Mouse (Mus musculus): ENCODE measurements around the gene Tmigd3. TPM values are rescaled to one million over a fixed set of nuclear protein-coding genes. Genes with fewer than 3 reads are reported as not detected.

Tmigd3 gene
- polyA plus RNA-seq, 1 experiment, result not detected

GRCm38 (mm10) chr3:105936111-105936510 is 65.4 kb downstream of the Tmigd3 start:
- H3K79me2 ChIP-seq (ENCODE audit: control insufficient read depth, insufficient read depth), result no peaks in the 10 kb centered on the region
- no peak for TF ChIP-seq FOSL1 (IDR thresholded peaks at IDR 0.05; ENCODE audit: insufficient read depth, low read length, poor library complexity, severe bottlenecking)
- TF ChIP-seq MAX (IDR thresholded peaks at IDR 0.05), result no peak
- no peak for TF ChIP-seq USF1 (IDR thresholded peaks at IDR 0.05; ENCODE audit: low read depth)
- TF ChIP-seq MYOD1 (IDR thresholded peaks at IDR 0.05; ENCODE audit: control insufficient read depth, insufficient read length, low read depth), result no peak
- TF ChIP-seq MYOG (IDR thresholded peaks at IDR 0.05; ENCODE audit: control insufficient read depth, extremely low read depth, insufficient read length), result no peak
- no peak for TF ChIP-seq CEBPB (IDR thresholded peaks at IDR 0.05; ENCODE audit: low read depth)
- no peak for TF ChIP-seq CTCF (IDR thresholded peaks at IDR 0.05; ENCODE audit: control insufficient read depth, insufficient read depth, insufficient read length)
- no peak overlapping the region for H3ac ChIP-seq (ENCODE audit: control insufficient read depth, insufficient read length, low read depth)
- peaks cover 33% of the 10 kb centered on the region for H3K36me3 ChIP-seq (ENCODE audit: control insufficient read depth, insufficient read depth)
- H3K4me3 ChIP-seq (ENCODE audit: insufficient read depth, poor library complexity, severe bottlenecking), result no peak overlapping the region
- H3K79me3 ChIP-seq (ENCODE audit: low read depth), result no peaks in the 10 kb centered on the region
- no peaks in the 10 kb centered on the region for H3K27me3 ChIP-seq (ENCODE audit: control insufficient read depth, insufficient read depth, insufficient read length)

- Histone ChIP-seq H3K79me3 (ENCODE audit: low read depth) (peaks cover 26% of the 10 kb centered on the region), H3K27me3 (ENCODE audit: control insufficient read depth, insufficient read depth, insufficient read length) (no peaks in the 10 kb centered on the region), H3K79me2 (ENCODE audit: control insufficient read depth, insufficient read depth) (peaks cover 62% of the 10 kb centered on the region), H3K36me3 (ENCODE audit: control insufficient read depth, insufficient read depth) (peaks cover 99% of the 10 kb centered on the region), H3K4me3 (ENCODE audit: insufficient read depth, poor library complexity, severe bottlenecking) (no peak overlapping the region), H3ac (ENCODE audit: control insufficient read depth, insufficient read length, low read depth) (no peak overlapping the region)
- TF ChIP-seq USF1 (IDR thresholded peaks at IDR 0.05; ENCODE audit: low read depth), result no peak
- no peak for TF ChIP-seq MYOG (IDR thresholded peaks at IDR 0.05; ENCODE audit: control insufficient read depth, extremely low read depth, insufficient read length)
- no peak for TF ChIP-seq FOSL1 (IDR thresholded peaks at IDR 0.05; ENCODE audit: insufficient read depth, low read length, poor library complexity, severe bottlenecking)
- no peak for TF ChIP-seq MAX (IDR thresholded peaks at IDR 0.05)
- TF ChIP-seq CEBPB (IDR thresholded peaks at IDR 0.05; ENCODE audit: low read depth), result no peak
- TF ChIP-seq MYOD1 (IDR thresholded peaks at IDR 0.05; ENCODE audit: control insufficient read depth, insufficient read length, low read depth), result no peak
- TF ChIP-seq CTCF (IDR thresholded peaks at IDR 0.05; ENCODE audit: control insufficient read depth, insufficient read depth, insufficient read length), result no peak
Measured at GRCm38 (mm10) chr3:105951348-105951747, 80.6 kb downstream of the Tmigd3 start.

- H3K4me3 ChIP-seq (ENCODE audit: insufficient read depth, poor library complexity, severe bottlenecking), result no peak overlapping the region
- no peak overlapping the region for H3ac ChIP-seq (ENCODE audit: control insufficient read depth, insufficient read length, low read depth)
- peaks cover 80% of the 10 kb centered on the region for H3K36me3 ChIP-seq (ENCODE audit: control insufficient read depth, insufficient read depth)
- H3K27me3 ChIP-seq (ENCODE audit: control insufficient read depth, insufficient read depth, insufficient read length), result no peaks in the 10 kb centered on the region
- peaks cover 93% of the 10 kb centered on the region for H3K79me2 ChIP-seq (ENCODE audit: control insufficient read depth, insufficient read depth)
- H3K79me3 ChIP-seq (ENCODE audit: low read depth), result peaks cover 59% of the 10 kb centered on the region
- TF ChIP-seq CEBPB (IDR thresholded peaks at IDR 0.05; ENCODE audit: low read depth) (no peak), MAX (IDR thresholded peaks at IDR 0.05) (no peak), MYOD1 (IDR thresholded peaks at IDR 0.05; ENCODE audit: control insufficient read depth, insufficient read length, low read depth) (no peak), USF1 (IDR thresholded peaks at IDR 0.05; ENCODE audit: low read depth) (no peak), FOSL1 (IDR thresholded peaks at IDR 0.05; ENCODE audit: insufficient read depth, low read length, poor library complexity, severe bottlenecking) (no peak), MYOG (IDR thresholded peaks at IDR 0.05; ENCODE audit: control insufficient read depth, extremely low read depth, insufficient read length) (no peak), CTCF (IDR thresholded peaks at IDR 0.05; ENCODE audit: control insufficient read depth, insufficient read depth, insufficient read length) (no peak)
Measured at GRCm38 (mm10) chr3:105957235-105957634, 86.5 kb downstream of the Tmigd3 start.

GRCm38 (mm10) chr3:105958204-105958603 is 87.5 kb downstream of the Tmigd3 start:
- TF ChIP-seq CTCF (IDR thresholded peaks at IDR 0.05; ENCODE audit: control insufficient read depth, insufficient read depth, insufficient read length) (no peak), MYOG (IDR thresholded peaks at IDR 0.05; ENCODE audit: control insufficient read depth, extremely low read depth, insufficient read length) (no peak), MYOD1 (IDR thresholded peaks at IDR 0.05; ENCODE audit: control insufficient read depth, insufficient read length, low read depth) (no peak), FOSL1 (IDR thresholded peaks at IDR 0.05; ENCODE audit: insufficient read depth, low read length, poor library complexity, severe bottlenecking) (no peak), USF1 (IDR thresholded peaks at IDR 0.05; ENCODE audit: low read depth) (no peak), MAX (IDR thresholded peaks at IDR 0.05) (no peak), CEBPB (IDR thresholded peaks at IDR 0.05; ENCODE audit: low read depth) (no peak)
- Histone ChIP-seq H3K27me3 (ENCODE audit: control insufficient read depth, insufficient read depth, insufficient read length) (no peaks in the 10 kb centered on the region), H3K36me3 (ENCODE audit: control insufficient read depth, insufficient read depth) (peaks cover 80% of the 10 kb centered on the region), H3K79me2 (ENCODE audit: control insufficient read depth, insufficient read depth) (peaks cover 98% of the 10 kb centered on the region), H3K4me3 (ENCODE audit: insufficient read depth, poor library complexity, severe bottlenecking) (peak overlapping the region; percentile 99), H3ac (ENCODE audit: control insufficient read depth, insufficient read length, low read depth) (peak overlapping the region; percentile 99), H3K79me3 (ENCODE audit: low read depth) (peaks cover 62% of the 10 kb centered on the region)

- peaks cover 97% of the 10 kb centered on the region for H3K79me2 ChIP-seq (ENCODE audit: control insufficient read depth, insufficient read depth)
- no peaks in the 10 kb centered on the region for H3K27me3 ChIP-seq (ENCODE audit: control insufficient read depth, insufficient read depth, insufficient read length)
- H3K79me3 ChIP-seq (ENCODE audit: low read depth), result peaks cover 65% of the 10 kb centered on the region
- H3ac ChIP-seq (ENCODE audit: control insufficient read depth, insufficient read length, low read depth), result peak within 1 kb of the TSS; percentile 100
- TF ChIP-seq MYOG (IDR thresholded peaks at IDR 0.05; ENCODE audit: control insufficient read depth, extremely low read depth, insufficient read length) (no peak), CTCF (IDR thresholded peaks at IDR 0.05; ENCODE audit: control insufficient read depth, insufficient read depth, insufficient read length) (no peak), FOSL1 (IDR thresholded peaks at IDR 0.05; ENCODE audit: insufficient read depth, low read length, poor library complexity, severe bottlenecking) (no peak), MAX (IDR thresholded peaks at IDR 0.05) (peak; percentile 93), CEBPB (IDR thresholded peaks at IDR 0.05; ENCODE audit: low read depth) (no peak), USF1 (IDR thresholded peaks at IDR 0.05; ENCODE audit: low read depth) (peak; percentile 64)
- peak within 1 kb of the TSS; percentile 99 for H3K4me3 ChIP-seq (ENCODE audit: insufficient read depth, poor library complexity, severe bottlenecking)
- H3K36me3 ChIP-seq (ENCODE audit: control insufficient read depth, insufficient read depth), result peaks cover 80% of the 10 kb centered on the region
Measured at GRCm38 (mm10) chr3:105958974-105959580, 88.4 kb downstream of the Tmigd3 start, which contains the start of gene Wdr77. Gene Wdr77 (plus strand): TSS chr3:105959369.
